15 mouse cellular contexts compared by ENCODE assay signal in the genomic region with DNA sequence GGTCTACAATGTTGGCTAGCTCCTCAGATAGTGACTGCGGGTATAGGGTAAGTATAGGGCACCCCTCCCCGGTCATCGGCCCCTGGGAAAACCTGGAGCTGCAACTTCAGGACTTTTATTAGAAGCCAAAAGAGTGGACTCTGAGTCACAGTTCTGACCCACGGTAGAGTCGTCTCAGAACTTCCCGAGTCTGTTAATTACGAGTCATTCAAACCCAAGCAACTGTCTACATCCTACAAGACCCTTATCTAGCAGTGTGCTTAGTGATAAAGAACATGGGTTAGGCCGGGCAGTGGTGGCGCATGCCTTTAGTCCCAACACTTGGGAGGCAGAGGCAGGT. TPM values are rescaled to one million over a fixed set of nuclear protein-coding genes. Genes with fewer than 3 reads are reported as not detected.
"Had no signal": no experiment of that assay in that cellular context is flagged by ENCODE, and none has a peak within 500 bp of the region (broad histone marks: within the 10 kb centered on the region; RNA-seq: fewer than 3 reads in every experiment).

No protein-coding gene starts in this region.

- H3K27me3 ChIP-seq: lung, embryonic 15.5 days had no signal

- H3K9me3 ChIP-seq: kidney, embryonic 15.5 days; limb, embryonic 12.5 days; lung, embryonic 15.5 days; neural tube, embryonic 12.5 days had no signal

- H3K36me3 ChIP-seq: kidney, embryonic 15.5 days; limb, embryonic 12.5 days; lung, embryonic 15.5 days; neural tube, embryonic 12.5 days had no signal

- H3K9ac ChIP-seq: kidney, embryonic 15.5 days; limb, embryonic 12.5 days; lung, embryonic 15.5 days; neural tube, embryonic 12.5 days had no signal

- H3K4me3 ChIP-seq: kidney, embryonic 15.5 days had no signal

- ATAC-seq: intestine, embryonic 16.5 days had no signal

- H3K27ac ChIP-seq: kidney, embryonic 15.5 days; limb, embryonic 12.5 days; lung, embryonic 15.5 days; neural tube, embryonic 12.5 days had no signal

- DNase-seq: kidney, adult 2 months; kidney, postnatal 14 days; layer of hippocampus, adult 9-11 months; midbrain, embryonic 14.5 days; spleen, adult 18-20 months had no signal

RNA-seq across cellular contexts. Expression of gene Ccdc63, which starts 7.6 kb away (rescaled TPM):
- total RNA-seq: liver, adult 2 months had no signal
- polyA plus RNA-seq: intestine, embryonic 16.5 days; kidney, embryonic 15.5 days; large intestine, adult 2 months; limb, embryonic 12.5 days; liver, adult 2 months; lung, embryonic 15.5 days; midbrain, embryonic 14.5 days; neural tube, embryonic 12.5 days; stomach, embryonic 14.5 days had no signal

RNA-seq across cellular contexts. Expression of gene Myl2, which starts 32.3 kb away (rescaled TPM):
- total RNA-seq: megakaryocyte progenitor cell, adult 5-6 weeks; monocyte, adult 5-6 weeks had no signal
- polyA plus RNA-seq: liver, adult 2 months had no signal
